Mouse (Mus musculus): ENCODE measurements at regions not wholly inside any gene's neighbourhood (a gene's known extent, or its start where the extent isn't known, plus 50 kb on each side); places are given as distances from the start of the nearest gene placed in this dataset.
A peak's percentile ranks its signal among the peaks of the same experiment; 100 is the strongest.

DNA sequence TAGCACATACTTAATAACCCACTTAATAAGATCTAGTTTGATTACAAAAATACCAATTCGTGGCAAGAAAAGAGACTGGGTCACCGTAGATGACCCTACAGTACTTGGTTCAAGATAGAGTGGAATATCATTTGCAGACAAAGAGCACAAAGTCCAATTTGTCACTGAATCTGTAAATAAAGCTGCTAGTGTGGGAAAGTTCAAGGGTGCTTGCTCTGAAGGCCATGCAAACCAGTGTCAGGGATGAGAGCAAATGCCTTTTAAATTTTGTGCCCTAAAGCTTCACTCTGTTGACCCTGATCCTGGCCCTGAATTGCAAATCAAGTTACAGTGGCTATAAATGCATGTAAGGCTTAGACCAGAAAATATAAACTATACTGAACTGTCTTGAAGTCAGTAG lies 113.1 kb downstream of the Cd55b start:
- H3K4me1 ChIP-seq, result no peaks in the 10 kb centered on the region
- no peaks in the 10 kb centered on the region for H3K27me3 ChIP-seq
- H3K4me3 ChIP-seq, result no peak overlapping the region
- no peaks in the 10 kb centered on the region for H3K9me3 ChIP-seq
- H3K27ac ChIP-seq, result no peak overlapping the region
- no peak overlapping the region for H3K4me2 ChIP-seq
- no peak for ATAC-seq (ENCODE audit: borderline replicate concordance, extremely low read depth, low FRiP score, low TSS enrichment)
- H3K9ac ChIP-seq, result no peak overlapping the region
- H3K36me3 ChIP-seq, result no peaks in the 10 kb centered on the region
- WGBS, result 28% methylated on average over 2 of the region's 2 CpGs

- WGBS, result 68% methylated on average over 11 of the region's 11 CpGs
- H3K9me3 ChIP-seq, result no peaks in the 10 kb centered on the region
- peaks cover 12% of the 10 kb centered on the region for H3K4me1 ChIP-seq
- no peaks in the 10 kb centered on the region for H3K27me3 ChIP-seq
- no peak overlapping the region for H3K27ac ChIP-seq
- no peaks in the 10 kb centered on the region for H3K36me3 ChIP-seq
- no peak for ATAC-seq (ENCODE audit: borderline replicate concordance, extremely low read depth, low FRiP score, low TSS enrichment)
- no peak overlapping the region for H3K4me2 ChIP-seq
- no peak overlapping the region for H3K9ac ChIP-seq
- no peak overlapping the region for H3K4me3 ChIP-seq
Observed at GRCm38 (mm10) chr1:130301828-130302386, 120.9 kb downstream of the Cd55b start.

- peaks cover 12% of the 10 kb centered on the region for H3K4me1 ChIP-seq
- H3K4me2 ChIP-seq, result peak overlapping the region; percentile 42
- H3K36me3 ChIP-seq, result no peaks in the 10 kb centered on the region
- H3K27ac ChIP-seq, result no peak overlapping the region
- peak; percentile 81; the same call in 1 of the 2 replicates for ATAC-seq (ENCODE audit: borderline replicate concordance, extremely low read depth, low FRiP score, low TSS enrichment)
- no peaks in the 10 kb centered on the region for H3K9me3 ChIP-seq
- H3K27me3 ChIP-seq, result no peaks in the 10 kb centered on the region
- no peak overlapping the region for H3K4me3 ChIP-seq
- WGBS, result 10% methylated on average over 13 of the region's 13 CpGs
- no peak overlapping the region for H3K9ac ChIP-seq
Observed at GRCm38 (mm10) chr1:130300065-130300815, 122.6 kb downstream of the Cd55b start.

GRCm38 (mm10) chr1:130299641-130300040 lies 123.2 kb downstream of the Cd55b start:
- Histone ChIP-seq H3K9ac (no peak overlapping the region), H3K9me3 (no peaks in the 10 kb centered on the region), H3K4me2 (peak overlapping the region; percentile 42), H3K36me3 (no peaks in the 10 kb centered on the region), H3K4me1 (peaks cover 12% of the 10 kb centered on the region), H3K27ac (no peak overlapping the region), H3K27me3 (no peaks in the 10 kb centered on the region), H3K4me3 (no peak overlapping the region)
- ATAC-seq (ENCODE audit: borderline replicate concordance, extremely low read depth, low FRiP score, low TSS enrichment), result peak; percentile 36; the same call in 1 of the 2 replicates
- 9% methylated on average over 4 of the region's 4 CpGs for WGBS

- peak; percentile 39; the same call in 1 of the 2 replicates for ATAC-seq (ENCODE audit: borderline replicate concordance, extremely low read depth, low FRiP score, low TSS enrichment)
- H3K4me1 ChIP-seq, result peaks cover 12% of the 10 kb centered on the region
- no peak overlapping the region for H3K9ac ChIP-seq
- no peaks in the 10 kb centered on the region for H3K9me3 ChIP-seq
- H3K4me2 ChIP-seq, result no peak overlapping the region
- H3K4me3 ChIP-seq, result no peak overlapping the region
- H3K27me3 ChIP-seq, result no peaks in the 10 kb centered on the region
- no peaks in the 10 kb centered on the region for H3K36me3 ChIP-seq
- WGBS, result 6% methylated on average over 3 of the region's 3 CpGs
- no peak overlapping the region for H3K27ac ChIP-seq
Observed at GRCm38 (mm10) chr1:130299069-130299468, 123.7 kb downstream of the Cd55b start.

DNA sequence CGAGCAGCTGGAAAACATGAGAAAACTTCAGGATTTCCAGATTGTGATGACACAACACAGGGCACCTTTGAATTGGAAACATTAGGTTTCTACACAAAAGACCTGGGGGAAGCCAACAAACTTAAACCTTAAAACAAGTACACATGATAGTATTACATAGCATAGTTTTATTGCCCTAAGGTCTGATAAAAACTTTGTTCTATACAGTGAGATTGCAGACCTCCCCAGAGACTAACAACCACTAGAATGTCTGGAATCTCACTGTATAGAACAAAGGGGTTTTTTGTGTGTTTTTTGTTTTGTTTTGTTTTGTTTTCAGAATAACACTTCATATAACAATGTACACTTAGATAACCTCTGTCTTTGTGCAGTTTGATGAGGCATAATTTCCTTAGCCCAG lies 124.2 kb downstream of the Cd55b start:
- Histone ChIP-seq H3K36me3 (no peaks in the 10 kb centered on the region), H3K27ac (no peak overlapping the region), H3K4me3 (no peak overlapping the region), H3K4me2 (no peak overlapping the region), H3K27me3 (no peaks in the 10 kb centered on the region), H3K4me1 (peaks cover 12% of the 10 kb centered on the region), H3K9me3 (no peaks in the 10 kb centered on the region), H3K9ac (no peak overlapping the region)
- 61% methylated on average over 1 of the region's 1 CpGs for WGBS
- ATAC-seq (ENCODE audit: borderline replicate concordance, extremely low read depth, low FRiP score, low TSS enrichment), result no peak

- Histone ChIP-seq H3K27ac (no peak overlapping the region), H3K27me3 (no peaks in the 10 kb centered on the region), H3K4me1 (peaks cover 12% of the 10 kb centered on the region), H3K36me3 (no peaks in the 10 kb centered on the region), H3K4me3 (no peak overlapping the region), H3K9me3 (no peaks in the 10 kb centered on the region), H3K9ac (no peak overlapping the region), H3K4me2 (no peak overlapping the region)
- no peak for ATAC-seq (ENCODE audit: borderline replicate concordance, extremely low read depth, low FRiP score, low TSS enrichment)
- WGBS, result 57% methylated on average over 2 of the region's 2 CpGs
Observed at GRCm38 (mm10) chr1:130297471-130297870, 125.3 kb downstream of the Cd55b start.

DNA sequence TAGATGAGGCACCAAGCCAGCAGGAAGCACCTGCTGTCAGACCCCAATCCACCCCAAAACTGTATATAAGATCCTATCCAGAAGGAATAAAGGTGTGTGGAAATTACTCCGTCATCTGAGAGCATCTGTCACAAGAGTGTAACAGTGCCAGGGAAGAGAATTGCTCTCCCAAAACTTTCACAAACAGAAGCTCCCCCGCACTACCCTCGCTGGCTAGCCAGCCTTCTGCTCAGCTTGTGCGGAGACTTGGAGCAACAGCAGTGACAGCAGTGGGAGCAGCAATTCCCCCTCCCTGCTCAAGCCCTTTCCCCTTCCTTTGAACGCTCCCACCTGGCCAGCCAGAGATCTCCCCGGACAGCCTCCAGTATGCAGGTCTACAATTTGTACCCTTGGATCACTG lies 136.9 kb downstream of the Cd55b start:
- 78% methylated on average over 6 of the region's 6 CpGs for WGBS
- ATAC-seq (ENCODE audit: borderline replicate concordance, extremely low read depth, low FRiP score, low TSS enrichment), result no peak
- Histone ChIP-seq H3K4me1 (no peaks in the 10 kb centered on the region), H3K4me3 (no peak overlapping the region), H3K4me2 (no peak overlapping the region), H3K27me3 (no peaks in the 10 kb centered on the region), H3K9ac (no peak overlapping the region), H3K27ac (no peak overlapping the region), H3K36me3 (no peaks in the 10 kb centered on the region), H3K9me3 (no peaks in the 10 kb centered on the region)

- Histone ChIP-seq H3K9ac (no peak overlapping the region), H3K36me3 (no peaks in the 10 kb centered on the region), H3K27me3 (no peaks in the 10 kb centered on the region), H3K4me3 (no peak overlapping the region), H3K9me3 (no peaks in the 10 kb centered on the region), H3K4me1 (no peaks in the 10 kb centered on the region), H3K4me2 (no peak overlapping the region), H3K27ac (no peak overlapping the region)
- no peak for ATAC-seq (ENCODE audit: borderline replicate concordance, extremely low read depth, low FRiP score, low TSS enrichment)
- WGBS, result 39% methylated on average over 3 of the region's 3 CpGs
Observed at GRCm38 (mm10) chr1:130282153-130282552, 140.7 kb downstream of the Cd55b start.

GRCm38 (mm10) chr1:130279180-130279579 lies 143.6 kb downstream of the Cd55b start:
- Histone ChIP-seq H3K36me3 (no peaks in the 10 kb centered on the region), H3K27me3 (no peaks in the 10 kb centered on the region), H3K9me3 (no peaks in the 10 kb centered on the region), H3K9ac (no peak overlapping the region), H3K27ac (no peak overlapping the region), H3K4me2 (no peak overlapping the region), H3K4me1 (no peaks in the 10 kb centered on the region), H3K4me3 (no peak overlapping the region)
- ATAC-seq (ENCODE audit: borderline replicate concordance, extremely low read depth, low FRiP score, low TSS enrichment), result no peak

- H3K4me3 ChIP-seq, result no peak overlapping the region
- H3K9ac ChIP-seq, result no peak overlapping the region
- H3K36me3 ChIP-seq, result no peaks in the 10 kb centered on the region
- no peaks in the 10 kb centered on the region for H3K27me3 ChIP-seq
- ATAC-seq (ENCODE audit: borderline replicate concordance, extremely low read depth, low FRiP score, low TSS enrichment), result no peak
- no peaks in the 10 kb centered on the region for H3K9me3 ChIP-seq
- no peak overlapping the region for H3K27ac ChIP-seq
- no peaks in the 10 kb centered on the region for H3K4me1 ChIP-seq
- H3K4me2 ChIP-seq, result no peak overlapping the region
Observed at GRCm38 (mm10) chr1:130278000-130278536, 144.7 kb downstream of the Cd55b start.

DNA sequence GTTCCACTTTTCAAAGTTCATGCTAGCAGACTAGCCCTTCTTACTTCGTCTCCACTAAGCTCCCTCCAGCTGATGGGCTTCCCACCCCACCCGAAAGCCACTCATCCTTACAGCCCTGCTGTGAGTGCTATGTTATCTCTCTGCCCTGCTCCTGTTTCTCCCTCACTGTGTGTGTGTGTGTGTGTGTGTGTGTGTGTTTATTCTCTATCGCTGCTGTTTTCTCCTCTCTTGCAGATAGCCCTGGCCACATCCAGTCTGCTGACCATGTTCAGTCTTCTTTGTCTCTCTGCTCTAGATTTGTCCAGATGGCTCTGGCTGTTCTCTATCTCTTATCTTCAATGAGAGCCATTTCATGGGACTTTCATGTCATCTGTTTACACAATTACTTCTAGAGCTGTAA lies 145.9 kb downstream of the Cd55b start:
- Histone ChIP-seq H3K27me3 (no peaks in the 10 kb centered on the region), H3K4me3 (no peak overlapping the region), H3K9me3 (no peaks in the 10 kb centered on the region), H3K27ac (no peak overlapping the region), H3K4me2 (no peak overlapping the region), H3K36me3 (no peaks in the 10 kb centered on the region), H3K9ac (no peak overlapping the region), H3K4me1 (no peaks in the 10 kb centered on the region)
- no peak; the same call in 1 of the 2 replicates for ATAC-seq (ENCODE audit: borderline replicate concordance, extremely low read depth, low FRiP score, low TSS enrichment)
- 34% methylated on average over 3 of the region's 3 CpGs for WGBS
